In genomic region chr17:6601204-6601911, GRCm38 (mm10) we compare ENCODE assay signal across 7 mouse cellular contexts. TPM values are rescaled to one million over a fixed set of nuclear protein-coding genes. Genes with fewer than 3 reads are reported as not detected.
DNase-seq lines count a peak whose midpoint lies in the region; ATAC-seq lines count a peak whose summit lies in the region.
"Not testable (repeated sequence)": the region's sequence is repeated elsewhere in the genome, so short reads cannot be mapped to it uniquely, and the experiment has no call there.

Gene Dynlt1c (plus strand): TSS chr17:6601671.

- not testable (repeated sequence) for H3K4me3 ChIP-seq in embryonic facial prominence, embryonic 11.5 days (ENCODE audit: low read depth, low read length)
- peak within 1 kb of the TSS; percentile 38 for H3K4me3 ChIP-seq in limb, embryonic 13.5 days
- H3K4me3 ChIP-seq in midbrain, embryonic 15.5 days: peak within 1 kb of the TSS; percentile 35

- not testable (repeated sequence) for H3K27me3 ChIP-seq in embryonic facial prominence, embryonic 11.5 days (ENCODE audit: control insufficient read depth, insufficient read depth, low read length); limb, embryonic 13.5 days; midbrain, embryonic 15.5 days (replicated peaks)

- 11% methylated on average over 22 of the region's 40 CpGs for WGBS in embryonic facial prominence, embryonic 11.5 days
- 14% methylated on average over 31 of the region's 40 CpGs for WGBS in limb, embryonic 13.5 days
- 11% methylated on average over 31 of the region's 40 CpGs for WGBS in midbrain, embryonic 15.5 days

- not testable (repeated sequence) for H3K9me3 ChIP-seq in embryonic facial prominence, embryonic 11.5 days (replicated peaks; ENCODE audit: control insufficient read depth, low read length); limb, embryonic 13.5 days; midbrain, embryonic 15.5 days

- not testable (repeated sequence) for H3K36me3 ChIP-seq in embryonic facial prominence, embryonic 11.5 days (replicated peaks; ENCODE audit: control insufficient read depth, insufficient read depth, low read depth, low read length); limb, embryonic 13.5 days; midbrain, embryonic 15.5 days (replicated peaks)

- H3K9ac ChIP-seq in embryonic facial prominence, embryonic 11.5 days (replicated peaks; ENCODE audit: low read length); limb, embryonic 13.5 days; midbrain, embryonic 15.5 days: not testable (repeated sequence)

- H3K27ac ChIP-seq in embryonic facial prominence, embryonic 11.5 days (replicated peaks; ENCODE audit: low read depth, low read length); limb, embryonic 13.5 days: not testable (repeated sequence)
- peak within 1 kb of the TSS; percentile 71 for H3K27ac ChIP-seq in midbrain, embryonic 15.5 days

- peak; percentile 82 for DNase-seq in adrenal gland, postnatal 14 days
- DNase-seq in embryonic facial prominence, embryonic 11.5 days (ENCODE audit: low spot score): peak; percentile 82
- peak; percentile 84 to 93 for DNase-seq in heart, adult 18-20 months
- peak; percentile 80 for DNase-seq in kidney, adult 18-20 months
- DNase-seq in spleen, postnatal 10 days (ENCODE audit: low spot score in 2 of 2): peak; percentile 49 to 73

- not testable (repeated sequence) for H3K4me1 ChIP-seq in embryonic facial prominence, embryonic 11.5 days (ENCODE audit: control insufficient read depth, insufficient read depth, low read length); limb, embryonic 13.5 days; midbrain, embryonic 15.5 days

- H3K4me2 ChIP-seq in embryonic facial prominence, embryonic 11.5 days (ENCODE audit: low read depth, low read length): peak within 1 kb of the TSS; percentile 23; the same call in 1 of the 2 replicates
- H3K4me2 ChIP-seq in limb, embryonic 13.5 days (replicated peaks): peak within 1 kb of the TSS; percentile 54
- peak within 1 kb of the TSS; percentile 45 for H3K4me2 ChIP-seq in midbrain, embryonic 15.5 days

- peak; percentile 91 for ATAC-seq in embryonic facial prominence, embryonic 11.5 days (replicated peaks; ENCODE audit: insufficient number of reproducible peaks, low FRiP score, low TSS enrichment, low read depth)
- ATAC-seq in limb, embryonic 13.5 days (ENCODE audit: low FRiP score, low read depth): peak; percentile 97
- peak; percentile 95 for ATAC-seq in midbrain, embryonic 15.5 days (replicated peaks)

RNA-seq across cellular contexts. Expression of gene Dynlt1c, which starts in this region (rescaled TPM):
- total RNA-seq in adrenal gland, postnatal 14 days (2021): 9.2 and 16.4 TPM in 2 replicates
- polyA plus RNA-seq in embryonic facial prominence, embryonic 11.5 days (2014; fragmentation: Nextera tagmentation; extraction: Ambion mirVana): 21.7 and 23.1 TPM in 2 replicates
- total RNA-seq in heart, adult 18-20 months (2021): 1 to 10 TPM; 1.0 to 2.2 TPM
- polyA plus RNA-seq in limb, embryonic 13.5 days (2015; fragmentation: Nextera tagmentation; extraction: Ambion mirVana): 58.3 and 62.3 TPM in 2 replicates
- 76.4 and 84.8 TPM in 2 replicates for polyA plus RNA-seq in midbrain, embryonic 15.5 days (2015; fragmentation: Nextera tagmentation; extraction: Ambion mirVana)
